Mouse (Mus musculus) liver, postnatal 0 days (tissue): ENCODE data around the gene Tns1.

Experiments used
- CTCF ChIP-seq: sonication (generic); IDR thresholded peaks from 2 replicates; pipeline ENCODE4 v1.5.1; 2016; ENCODE audit warnings: antibody characterized with exemption, low read depth
- EP300 ChIP-seq: IDR thresholded peaks from 2 replicates; pipeline ENCODE4 v1.6.1; 2016; ENCODE audit warnings: antibody characterized with exemption, low read depth, mild to moderate bottlenecking

- no peak for TF ChIP-seq CTCF
- TF ChIP-seq EP300 = no peak
Observed at GRCm38 (mm10) chr1:73997341-73997740, 126.9 kb downstream of the Tns1 start.
